Mouse (Mus musculus) spleen, adult 2 months (tissue): ENCODE data around the gene Adgrb2. TPM values are rescaled to one million over a fixed set of nuclear protein-coding genes. Genes with fewer than 3 reads are reported as not detected.

ENCODE experiments used
- DNase-seq, 2 experiments: peaks; one replicate each; pipeline versions ENCODE4 v3.0.0 to v3.0.0-alpha.2; 2012 to 2021; ENCODE audit warnings: low spot score in 2 of 2, low read depth in 1 of 2
- H3K27ac ChIP-seq: fragments of 200-500 bp; 2 replicates; pipeline ENCODE4 v1.5.1; 2012; ENCODE audit warnings: low read length, inconsistent platforms; ENCODE audit not compliant: insufficient read depth
- H3K27me3 ChIP-seq: fragments of 200-500 bp; 2 replicates; pipeline ENCODE4 v1.6.1; 2012; ENCODE audit warnings: mild to moderate bottlenecking, moderate library complexity, low read length, inconsistent platforms; ENCODE audit not compliant: control insufficient read depth, insufficient read depth
- H3K36me3 ChIP-seq: fragments of 200-500 bp; 2 replicates; pipeline ENCODE4 v1.6.1; 2012; ENCODE audit warnings: mild to moderate bottlenecking, low read length, inconsistent platforms; ENCODE audit not compliant: control insufficient read depth, insufficient read depth
- H3K4me1 ChIP-seq: fragments of 200-500 bp; 2 replicates; pipeline ENCODE4 v1.6.1; 2011; ENCODE audit warnings: inconsistent platforms; ENCODE audit not compliant: control insufficient read depth, insufficient read depth, insufficient read length
- H3K4me3 ChIP-seq: fragments of 200-500 bp; 2 replicates; pipeline ENCODE4 v1.5.1; 2011; ENCODE audit warnings: mild to moderate bottlenecking, inconsistent platforms; ENCODE audit not compliant: insufficient read depth, insufficient read length; ENCODE audit errors: extremely low read depth
- CTCF ChIP-seq: fragments of 200-500 bp; IDR thresholded peaks from 2 replicates; pipeline ENCODE4 v1.5.1; 2011; ENCODE audit warnings: mild to moderate bottlenecking, inconsistent platforms; ENCODE audit not compliant: insufficient read depth, insufficient read length, insufficient replicate concordance; ENCODE audit errors: extremely low read depth
- POLR2A ChIP-seq: fragments of 200-500 bp; IDR thresholded peaks from 2 replicates; pipeline ENCODE4 v1.6.1; 2011; ENCODE audit warnings: low read depth, low read length, inconsistent platforms
- WGBS: fragments of 180-500 bp; shearing (Covaris S2); methylation state at CpG from one replicate; pipeline ENCODE4 v1.1.7; 2018; 5-methylcytosine and 5-hydroxymethylcytosine counted together
- polyA plus RNA-seq: library from polyadenylated mRNA; depleted of rRNA; stranded (reverse); fragments of >200 nt; gene quantifications from 2 replicates; pipeline ENCODE4 v1.2.3, GENCODE M21; 2012; rRNA removed

Gene Adgrb2
- 4.0 and 6.4 TPM in 2 replicates for polyA plus RNA-seq

DNA sequence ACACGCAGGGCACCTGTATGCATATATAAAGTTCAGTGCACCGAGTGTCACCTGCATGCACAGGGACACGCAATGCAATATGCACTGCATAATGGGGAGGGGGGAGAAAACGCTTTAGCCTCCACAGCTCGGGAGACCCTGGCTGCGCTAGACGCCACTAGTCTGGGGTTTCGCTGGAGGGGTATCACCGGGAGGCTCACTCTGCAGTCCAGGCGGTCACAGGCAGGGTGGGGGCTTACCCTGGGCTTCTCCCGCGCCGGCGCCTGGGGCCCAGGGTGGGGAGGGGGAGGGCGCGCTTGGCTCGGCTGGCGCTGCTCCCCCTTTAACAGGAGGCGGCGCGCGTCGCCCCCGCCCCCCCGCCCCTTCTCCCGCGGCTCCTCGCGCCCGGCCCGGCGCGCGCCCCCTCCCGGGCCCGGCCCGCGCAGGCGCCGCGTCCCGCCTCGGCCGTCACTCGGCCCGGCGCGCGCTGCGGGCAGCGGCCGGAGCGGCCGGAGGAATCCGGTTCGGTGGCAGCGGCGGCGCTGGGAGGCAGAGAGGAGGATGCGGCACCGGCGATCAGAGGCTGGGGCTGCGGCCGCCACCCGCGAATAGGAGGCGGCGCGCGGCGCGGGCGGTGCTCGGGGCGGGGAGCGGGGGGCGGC is at the start of gene Adgrb2:
Gene Adgrb2, plus strand, starts transcription at position 450 of the 641 bp plus-strand sequence.
- TF ChIP-seq POLR2A (no peak), CTCF (no peak)
- H3K4me3 ChIP-seq: peak within 1 kb of the TSS; percentile 50; the same call in 1 of the 2 replicates
- no peak within 1 kb of the TSS for H3K27ac ChIP-seq
- no peaks in the 10 kb centered on the region for H3K36me3 ChIP-seq
- peaks cover 37% of the 10 kb centered on the region for H3K27me3 ChIP-seq
- DNase-seq: no peak
- WGBS: 1% methylated on average over 52 of the region's 77 CpGs
- H3K4me1 ChIP-seq: peaks cover 29% of the 10 kb centered on the region

DNA sequence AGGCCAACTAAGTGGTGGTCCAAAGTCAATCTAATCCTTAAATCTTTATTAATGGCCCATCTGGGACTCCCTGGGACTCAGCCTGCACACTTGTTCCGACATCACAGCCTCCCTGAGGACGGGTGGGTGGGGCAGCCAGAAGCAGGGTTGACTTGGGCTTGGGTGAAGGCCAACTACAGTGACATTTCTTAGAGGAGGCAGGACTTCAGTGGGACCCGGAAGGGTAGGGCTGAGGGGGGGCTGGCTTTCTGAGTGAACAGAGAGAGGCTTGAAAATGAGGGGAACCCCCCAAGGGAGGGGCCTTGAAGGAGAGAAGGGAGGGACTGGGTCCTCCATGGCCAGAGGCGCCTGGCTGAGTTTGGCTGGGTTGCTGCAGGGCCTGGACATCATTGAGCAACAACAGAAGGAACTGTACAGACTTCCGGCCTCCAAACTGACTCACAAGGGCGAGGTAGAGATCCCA is 33.3 kb upstream of the Adgrb2 start:
- no peak overlapping the region for H3K27ac ChIP-seq
- no peaks in the 10 kb centered on the region for H3K27me3 ChIP-seq
- DNase-seq: no peak
- no peak overlapping the region for H3K4me3 ChIP-seq
- H3K4me1 ChIP-seq: no peaks in the 10 kb centered on the region
- 62% methylated on average over 6 of the region's 6 CpGs for WGBS
- TF ChIP-seq POLR2A: no peak
- no peak for TF ChIP-seq CTCF
- H3K36me3 ChIP-seq: no peaks in the 10 kb centered on the region

DNA sequence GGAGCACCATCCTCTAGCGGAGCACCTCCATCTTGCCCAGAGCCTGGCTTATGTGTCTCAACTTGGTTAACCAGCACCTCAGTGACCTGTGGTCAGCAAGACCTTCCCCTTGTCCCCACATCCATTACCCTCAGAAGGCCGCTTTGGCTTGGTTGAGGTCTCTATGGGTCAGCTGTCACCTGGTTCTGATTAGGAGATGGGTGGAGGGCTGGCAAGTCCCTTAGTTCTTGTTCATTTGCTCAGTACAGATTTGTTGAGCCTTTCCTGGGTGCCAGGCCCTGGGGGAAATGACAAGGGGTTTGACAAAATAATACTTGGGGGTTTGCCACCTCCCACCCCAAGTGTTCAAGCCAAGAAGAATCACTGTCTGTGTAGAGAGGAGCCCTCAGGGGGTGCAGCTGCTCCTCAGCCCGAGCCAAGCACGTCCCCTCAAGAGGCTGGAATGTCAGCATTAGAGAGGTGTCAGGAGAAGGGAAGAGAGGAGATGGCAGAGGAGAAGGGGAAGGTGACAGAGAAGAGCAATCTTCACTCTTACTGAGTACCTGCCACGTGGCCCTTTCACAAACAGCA is 32.3 kb upstream of the Adgrb2 start:
- no peak for DNase-seq
- Histone ChIP-seq H3K27me3 (no peaks in the 10 kb centered on the region), H3K4me3 (no peak overlapping the region), H3K4me1 (no peaks in the 10 kb centered on the region), H3K27ac (no peak overlapping the region), H3K36me3 (no peaks in the 10 kb centered on the region)
- TF ChIP-seq CTCF (no peak), POLR2A (no peak)
- 77% methylated on average over 5 of the region's 5 CpGs for WGBS

DNA sequence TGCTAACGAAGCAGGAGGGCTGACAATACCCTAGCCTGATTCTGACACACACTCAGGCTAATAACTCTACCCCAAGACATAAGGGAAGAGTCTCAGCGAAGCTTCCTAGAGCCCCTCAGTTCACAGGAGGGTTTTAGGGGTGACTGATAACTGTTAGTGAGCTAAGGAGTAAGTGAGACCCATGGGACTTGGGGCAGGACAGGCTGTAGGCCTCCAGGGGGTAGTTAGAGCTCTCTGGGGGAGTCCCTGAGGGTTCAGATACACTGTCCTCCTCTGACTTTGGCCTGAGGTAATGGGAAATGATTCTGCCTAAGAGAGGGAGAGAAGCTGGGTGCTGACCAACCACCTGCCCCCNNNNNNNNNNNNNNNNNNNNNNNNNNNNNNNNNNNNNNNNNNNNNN is 30.1 kb upstream of the Adgrb2 start:
- Histone ChIP-seq H3K4me3 (no peak overlapping the region), H3K27ac (no peak overlapping the region), H3K27me3 (no peaks in the 10 kb centered on the region), H3K36me3 (no peaks in the 10 kb centered on the region), H3K4me1 (no peaks in the 10 kb centered on the region)
- no peak for DNase-seq
- TF ChIP-seq CTCF (no peak), POLR2A (no peak)
- 71% methylated on average over 2 of the region's 2 CpGs for WGBS

DNA sequence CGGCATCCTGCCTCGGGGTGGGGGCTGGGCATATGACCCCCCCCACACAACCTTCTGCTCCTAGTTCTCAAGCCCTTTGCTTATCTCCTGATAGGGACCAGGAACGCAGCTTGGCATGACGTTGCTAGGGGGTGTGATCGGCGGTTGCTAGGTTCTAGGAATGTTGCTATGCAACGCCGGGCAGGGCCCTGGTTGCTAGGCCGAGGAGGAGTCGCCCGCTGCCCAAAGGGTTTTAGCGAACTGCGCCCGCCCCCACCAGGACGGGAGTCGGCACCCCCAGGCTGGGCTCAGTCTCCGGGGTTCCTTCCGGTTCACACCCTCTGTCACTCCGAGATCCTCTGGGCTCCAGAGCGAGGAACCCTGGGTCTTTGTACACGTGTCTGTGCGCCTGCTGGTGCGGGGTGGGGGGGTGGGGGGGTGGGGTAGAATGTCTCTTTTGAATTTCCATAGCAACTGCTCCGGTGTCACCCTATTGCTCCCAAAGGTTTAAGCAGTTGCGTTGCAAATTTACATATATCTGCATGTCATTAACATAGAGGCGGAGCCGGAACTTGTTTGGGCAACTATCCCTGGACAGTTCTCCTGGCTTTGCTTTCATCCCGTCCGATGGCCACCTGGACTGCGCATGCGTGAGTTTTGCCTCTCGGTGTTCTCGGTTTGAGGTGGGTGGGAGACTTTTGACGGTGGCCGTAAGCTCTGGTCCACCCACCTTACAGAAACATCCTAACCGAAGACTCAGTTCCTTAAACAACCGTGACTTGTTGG is 24.3 kb upstream of the Adgrb2 start:
- TF ChIP-seq POLR2A (no peak), CTCF (no peak)
- Histone ChIP-seq H3K27ac (no peak overlapping the region), H3K36me3 (no peaks in the 10 kb centered on the region), H3K27me3 (no peaks in the 10 kb centered on the region), H3K4me1 (no peaks in the 10 kb centered on the region), H3K4me3 (peak overlapping the region; percentile 64)
- DNase-seq: peak in 1 of 2 experiments; percentile 40
- 2% methylated on average over 37 of the region's 37 CpGs for WGBS

DNA sequence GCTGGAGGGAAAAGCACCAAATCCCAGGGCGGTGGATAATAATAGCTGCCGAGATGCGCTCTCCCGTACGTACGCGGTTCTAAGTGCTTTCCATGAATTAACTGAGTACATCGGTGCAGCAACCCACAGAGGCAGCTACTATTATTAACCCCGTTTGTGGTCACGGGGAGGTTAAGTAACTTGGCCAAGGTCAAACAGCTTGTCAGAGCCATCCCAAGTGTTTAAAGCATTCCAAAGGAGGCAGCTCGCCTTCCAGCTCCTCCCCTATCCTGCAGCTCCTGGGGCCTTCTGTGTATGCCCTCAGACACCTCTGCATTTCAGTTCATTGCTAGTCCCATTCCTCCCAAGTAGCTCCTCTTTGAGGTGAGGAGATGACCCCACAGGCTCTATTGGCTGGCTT is 19.4 kb upstream of the Adgrb2 start:
- TF ChIP-seq POLR2A (no peak), CTCF (no peak)
- no peak overlapping the region for H3K4me3 ChIP-seq
- 81% methylated on average over 11 of the region's 11 CpGs for WGBS
- H3K36me3 ChIP-seq: no peaks in the 10 kb centered on the region
- no peaks in the 10 kb centered on the region for H3K27me3 ChIP-seq
- DNase-seq: no peak
- no peak overlapping the region for H3K27ac ChIP-seq
- peaks cover 5% of the 10 kb centered on the region; the same call in 1 of the 2 replicates for H3K4me1 ChIP-seq
